Mouse (Mus musculus) kidney, postnatal 25 days (tissue): ENCODE data around the gene Borcs7.

Experiments used
- DNase-seq, 2 experiments: peaks; one replicate each; pipeline ENCODE4 v3.0.0; 2021; ENCODE audit warnings: mixed read lengths in 2 of 2

Borcs7 gene

DNA sequence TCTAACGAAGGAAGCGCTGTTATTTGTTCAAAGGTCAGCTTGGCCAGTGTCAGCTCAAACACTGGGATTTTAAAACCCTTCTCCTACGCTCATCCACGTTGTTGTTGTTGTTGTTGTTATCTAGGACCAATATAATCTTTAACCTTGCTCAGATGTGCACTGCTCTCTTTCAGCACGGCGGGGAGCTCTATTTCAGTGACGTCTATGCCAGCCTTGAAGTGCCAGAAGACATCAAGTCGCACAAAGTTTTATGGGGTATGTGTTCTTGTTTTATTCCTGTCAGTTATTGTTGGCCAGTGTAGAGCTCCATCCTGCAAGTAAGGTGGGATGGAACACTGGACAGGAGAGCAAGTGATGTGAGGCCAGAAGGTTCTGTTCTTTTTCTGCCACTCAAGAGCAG lies 25.3 kb downstream of the Borcs7 start:
- no peak for DNase-seq

DNA sequence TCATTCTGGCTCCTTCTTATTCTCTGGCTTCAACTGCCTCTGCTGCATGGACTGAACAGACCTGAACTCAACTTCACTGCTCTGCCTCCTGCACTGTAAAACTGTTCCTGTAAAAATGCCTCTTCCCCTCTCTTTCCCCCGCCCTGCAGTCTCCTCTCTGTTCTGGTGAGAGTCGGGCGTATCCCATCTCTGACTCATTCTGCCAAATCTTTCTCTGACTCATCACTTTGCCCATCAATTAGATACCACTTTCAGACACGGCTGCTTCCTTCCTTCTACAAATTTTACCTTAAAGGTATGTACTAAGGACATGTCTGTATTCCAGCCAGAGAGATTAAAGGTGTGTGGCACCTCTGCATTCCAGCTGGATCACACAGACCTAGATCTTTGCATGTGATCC lies 28.4 kb downstream of the Borcs7 start:
- no peak for DNase-seq

DNA sequence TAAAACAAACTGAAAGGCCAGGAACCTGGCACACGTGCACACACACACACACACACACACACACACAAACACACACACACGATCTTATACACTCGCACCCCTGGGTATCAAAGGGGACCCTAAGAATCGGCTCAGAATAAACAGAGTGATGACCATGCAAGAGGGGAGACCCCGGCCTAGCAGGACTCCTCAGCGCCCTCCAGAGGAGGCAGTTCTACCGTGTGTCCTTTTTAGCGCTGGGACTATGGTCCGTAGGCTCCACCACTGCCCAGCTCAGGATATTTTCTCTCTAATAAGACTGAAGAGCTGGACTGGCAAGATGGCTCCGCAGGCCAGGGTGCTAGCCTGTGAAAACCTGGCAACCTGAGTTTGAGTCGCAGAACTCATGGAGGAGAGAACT lies 34.7 kb downstream of the Borcs7 start:
- no peak for DNase-seq

DNA sequence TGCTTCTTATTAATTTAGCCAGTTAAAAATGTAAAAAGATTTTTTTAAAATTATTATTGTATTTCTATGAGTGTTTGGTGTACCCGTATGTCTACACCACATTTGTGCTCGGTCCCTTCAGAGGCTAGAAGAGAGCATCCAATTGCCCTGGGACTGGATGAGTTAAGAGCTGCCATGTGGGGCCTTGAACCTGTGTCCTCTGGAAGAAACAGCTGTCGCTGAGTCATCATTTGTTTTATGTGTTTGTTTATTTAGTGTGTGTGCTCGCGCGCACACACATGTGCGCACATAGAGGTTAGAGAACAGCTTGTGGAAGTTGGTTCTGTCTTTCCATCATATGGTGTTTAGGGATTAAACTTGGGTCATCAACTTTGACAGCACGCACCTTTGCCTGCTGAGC lies 36.4 kb downstream of the Borcs7 start:
- DNase-seq: no peak

DNA sequence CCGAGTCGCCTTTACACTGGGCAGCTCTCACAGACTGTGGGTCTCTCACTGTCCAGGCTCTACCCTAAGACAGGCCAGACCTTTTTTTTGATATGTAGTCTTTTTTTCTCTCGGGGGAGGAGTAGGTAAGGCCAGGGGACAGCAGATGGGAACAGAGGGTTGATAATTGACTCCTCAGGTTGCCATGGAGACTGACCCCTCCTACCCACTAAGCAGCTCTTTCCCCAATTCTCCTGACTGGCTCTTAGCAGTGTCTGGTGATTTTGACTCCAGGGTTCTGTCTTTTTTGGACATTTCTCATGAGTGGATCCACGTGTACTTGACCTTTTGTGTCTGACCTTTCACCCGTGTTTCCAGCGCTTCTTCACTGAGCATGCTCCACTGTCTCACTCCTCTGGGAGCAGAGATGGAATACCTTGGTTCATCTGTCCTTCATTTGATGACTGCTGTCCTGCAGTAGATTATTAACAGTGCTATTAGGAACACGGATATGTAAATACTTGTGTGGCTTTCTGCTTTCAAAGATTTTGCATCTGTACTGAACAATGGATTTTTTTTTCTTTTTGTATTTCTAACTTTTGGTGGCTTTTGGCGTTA lies 37.5 kb downstream of the Borcs7 start:
- peak; percentile 65 to 70 for DNase-seq

DNA sequence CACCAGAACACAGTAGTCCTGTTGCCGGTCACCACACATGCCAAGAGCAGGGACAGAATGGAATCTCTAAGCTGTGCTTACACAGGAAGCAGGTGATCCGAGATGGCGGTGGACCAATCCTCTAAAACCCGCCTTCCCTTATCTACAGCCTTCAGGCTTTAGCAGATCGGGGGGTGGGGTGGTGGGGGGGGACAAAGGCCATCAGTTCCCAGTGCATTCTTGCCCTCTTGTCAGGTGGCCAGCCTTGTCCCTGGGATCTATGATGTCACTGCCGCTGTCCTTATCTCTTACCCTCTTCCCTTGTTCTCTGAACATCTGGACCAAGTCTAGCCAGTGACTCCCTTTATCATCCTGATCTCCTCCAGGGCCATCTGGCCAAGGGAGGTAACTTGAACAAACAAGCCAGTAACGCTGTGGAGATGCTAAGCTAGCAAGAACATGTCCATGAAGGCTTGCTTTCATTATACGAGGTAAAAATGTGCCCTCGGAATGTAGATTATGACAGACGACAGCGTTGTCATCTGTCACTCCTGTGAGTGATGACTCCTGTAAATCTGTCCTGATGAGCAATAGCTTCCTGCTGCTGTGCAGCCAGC lies 38.3 kb downstream of the Borcs7 start:
- DNase-seq: no peak

DNA sequence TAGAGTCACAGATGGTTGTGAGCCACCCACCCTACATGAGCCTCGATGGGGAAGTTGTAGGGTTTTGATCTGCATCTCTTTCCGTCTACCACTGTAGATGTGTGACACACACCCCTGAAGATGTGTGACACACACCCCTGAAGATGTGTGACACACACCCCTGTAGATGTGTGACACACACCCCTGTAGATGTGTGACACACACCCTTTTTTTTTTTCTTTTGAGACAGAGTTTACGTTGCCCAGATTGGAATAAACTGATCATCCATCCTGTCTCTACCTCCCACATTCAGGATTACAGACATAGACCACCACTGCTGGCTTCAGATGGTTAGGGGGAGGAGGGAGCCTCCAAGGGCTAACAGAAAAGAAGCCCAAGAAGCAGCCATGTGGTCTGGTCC lies 39.2 kb downstream of the Borcs7 start:
- DNase-seq: no peak

DNA sequence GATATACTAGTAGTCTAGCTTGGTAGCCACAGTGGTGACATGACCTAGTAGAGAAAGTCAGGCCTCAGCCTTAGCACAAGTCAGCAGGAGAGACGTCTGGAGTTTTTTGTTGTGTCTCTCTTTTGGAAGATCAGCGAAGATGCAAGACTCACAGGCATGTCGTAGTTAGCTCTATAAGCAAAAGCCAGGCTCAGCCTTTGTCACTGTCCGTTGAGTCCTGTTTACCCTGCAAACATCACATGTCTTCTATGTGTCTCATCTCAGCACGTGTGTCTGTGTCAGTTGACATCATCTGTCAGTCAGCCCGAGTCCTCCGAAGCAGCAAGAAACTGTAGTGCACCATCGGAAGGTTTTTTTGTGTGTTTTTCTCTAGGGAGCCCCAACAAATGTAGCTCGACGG lies 41.6 kb downstream of the Borcs7 start:
- no peak for DNase-seq

DNA sequence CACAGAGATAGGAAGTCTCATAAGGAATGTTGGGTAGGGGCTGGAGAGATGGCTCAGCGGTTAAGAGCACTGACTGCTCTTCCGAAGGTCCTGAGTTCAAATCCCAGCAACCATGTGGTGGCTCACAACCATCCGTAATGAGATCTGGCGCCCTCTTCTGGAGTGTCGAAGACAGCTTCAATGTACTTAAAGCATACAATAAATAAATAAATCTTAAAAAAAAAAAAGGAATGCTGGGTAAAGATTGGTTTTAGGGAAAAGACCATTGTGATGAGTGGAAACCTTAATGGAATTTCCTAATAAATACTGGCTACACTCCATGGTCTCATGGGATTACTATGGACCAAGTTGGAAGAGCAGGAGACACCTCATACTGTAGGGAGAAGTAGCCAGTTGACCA lies 43.0 kb downstream of the Borcs7 start:
- peak in 1 of 2 experiments; percentile 15 for DNase-seq

DNA sequence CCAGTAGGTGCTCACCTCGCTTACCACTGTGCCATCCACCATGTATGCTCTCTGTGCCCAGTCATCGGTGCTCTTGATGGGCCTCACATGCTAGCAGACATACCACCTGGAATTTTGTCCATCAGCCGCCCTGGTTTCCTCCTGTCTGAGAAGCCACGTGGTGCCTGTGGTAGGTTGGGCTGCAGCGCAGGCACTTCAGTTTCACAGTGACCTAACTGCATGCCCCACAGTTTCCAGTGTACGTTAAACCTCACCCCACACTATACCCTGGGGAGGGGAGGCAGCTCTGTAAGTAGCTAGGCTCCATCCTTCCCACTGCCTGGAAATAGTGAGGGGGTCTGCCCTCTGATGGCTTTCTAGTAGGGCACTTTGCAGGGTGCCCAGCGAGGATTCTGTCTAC lies 43.9 kb downstream of the Borcs7 start:
- DNase-seq: no peak

DNA sequence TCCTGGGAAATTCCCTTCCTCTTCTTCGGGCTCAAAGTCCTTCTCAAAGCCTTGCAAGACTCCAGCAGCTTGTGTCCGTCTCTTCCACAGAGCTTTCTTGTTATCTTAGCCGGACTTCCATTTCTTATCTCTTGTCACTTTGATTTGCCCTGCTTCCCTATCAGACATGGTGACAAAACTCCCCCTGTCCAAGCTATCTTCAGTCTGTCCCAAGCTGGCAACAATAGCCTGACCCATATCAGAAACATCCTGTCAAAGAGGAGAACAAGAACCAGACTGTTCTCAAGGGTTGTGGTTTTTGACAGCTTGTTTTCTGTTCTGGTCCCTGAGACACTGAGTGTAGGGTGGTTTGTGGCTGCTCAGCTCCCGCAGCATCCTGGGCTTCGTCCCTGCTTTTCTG lies 45.5 kb downstream of the Borcs7 start:
- DNase-seq: no peak

DNA sequence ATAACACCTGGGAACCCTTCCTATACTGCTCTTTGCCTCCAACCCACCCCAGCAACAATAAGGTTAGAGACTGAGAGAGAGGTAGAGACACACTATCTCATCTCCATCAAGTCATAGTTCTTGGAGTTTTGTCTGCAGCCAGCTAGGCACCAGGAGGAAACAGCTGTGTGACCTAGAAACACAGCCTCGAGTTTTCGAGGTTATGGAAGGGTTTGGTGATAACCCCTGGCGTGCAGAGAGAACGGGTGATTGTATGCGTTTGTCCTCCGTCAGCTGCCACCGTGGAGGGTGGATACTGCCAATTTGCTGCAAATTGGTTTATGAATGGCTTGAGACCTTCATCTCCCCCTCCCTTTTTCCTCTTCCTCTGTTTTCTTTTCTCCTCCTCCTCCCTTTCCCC lies 47.4 kb downstream of the Borcs7 start:
- DNase-seq: no peak

DNA sequence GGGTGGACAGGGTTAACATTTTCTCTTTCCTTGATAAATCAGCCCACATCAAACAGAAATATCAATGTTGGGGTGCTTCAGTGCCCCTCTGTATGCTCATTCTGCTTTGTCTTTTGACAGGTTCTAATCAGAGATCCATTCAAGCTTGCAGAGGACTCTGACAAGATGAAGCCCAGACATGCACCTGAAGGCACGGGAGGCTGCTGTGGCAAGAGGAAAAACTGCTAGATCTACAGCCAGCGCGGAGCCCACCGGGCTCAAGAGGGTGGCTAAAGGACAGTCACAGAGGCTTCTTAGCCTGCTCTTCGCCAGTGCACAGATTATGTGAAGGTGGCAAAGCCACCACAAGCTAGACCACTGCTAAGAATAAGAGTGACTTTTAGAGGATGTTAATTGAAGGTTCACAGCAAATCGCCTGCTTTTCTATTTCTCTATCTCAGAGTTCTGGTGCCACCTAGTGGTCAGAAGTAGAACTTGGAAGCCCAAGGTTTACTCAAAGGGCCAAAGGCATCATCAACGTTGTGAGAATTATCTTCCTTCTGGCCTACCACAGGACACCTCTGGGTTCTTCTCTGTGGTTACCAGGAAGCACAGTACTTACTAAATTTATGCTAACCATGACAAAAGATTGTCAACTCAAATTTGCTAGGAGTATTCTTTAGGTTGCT lies 50.8 kb downstream of the Borcs7 start:
- DNase-seq: peak; percentile 43 to 84

DNA sequence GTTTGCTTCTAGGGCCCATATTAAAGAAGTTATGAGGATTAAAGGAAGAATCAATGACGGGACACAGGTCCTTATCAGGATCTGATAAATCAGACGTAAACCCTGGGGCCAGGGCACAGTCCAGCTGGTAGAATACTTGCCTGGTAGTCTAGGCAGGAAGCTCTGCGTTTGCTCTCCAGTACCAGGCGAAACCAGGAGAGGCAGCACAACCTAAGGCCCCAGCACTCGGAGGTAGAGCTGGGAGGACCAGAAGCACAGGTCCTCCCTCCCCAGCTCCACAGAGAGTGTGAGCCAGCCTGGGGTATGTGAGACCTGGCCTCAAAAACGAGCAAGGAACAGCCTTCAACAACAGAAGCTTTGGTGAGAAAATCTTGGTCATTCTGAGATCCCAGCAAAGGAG lies 51.9 kb downstream of the Borcs7 start:
- DNase-seq: no peak

DNA sequence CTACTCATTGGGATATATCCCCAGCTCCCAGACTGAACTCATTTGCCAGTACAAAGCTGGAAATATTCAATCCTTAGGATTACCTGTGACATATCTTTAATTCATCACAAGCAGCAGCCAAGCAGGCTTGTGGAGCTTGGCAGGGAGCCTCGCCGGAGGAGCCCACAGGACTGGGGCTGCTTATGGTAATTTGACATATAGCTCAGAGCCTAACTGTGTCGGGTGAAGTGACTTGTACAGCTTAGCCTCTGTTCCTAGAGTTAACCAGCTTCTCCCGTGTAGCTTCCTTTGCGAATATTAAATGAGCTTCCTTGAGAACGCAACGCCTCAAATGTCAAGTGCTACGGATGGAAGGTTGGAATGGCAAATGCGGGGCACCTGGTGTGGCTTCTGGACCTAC lies 55.0 kb downstream of the Borcs7 start:
- no peak for DNase-seq

DNA sequence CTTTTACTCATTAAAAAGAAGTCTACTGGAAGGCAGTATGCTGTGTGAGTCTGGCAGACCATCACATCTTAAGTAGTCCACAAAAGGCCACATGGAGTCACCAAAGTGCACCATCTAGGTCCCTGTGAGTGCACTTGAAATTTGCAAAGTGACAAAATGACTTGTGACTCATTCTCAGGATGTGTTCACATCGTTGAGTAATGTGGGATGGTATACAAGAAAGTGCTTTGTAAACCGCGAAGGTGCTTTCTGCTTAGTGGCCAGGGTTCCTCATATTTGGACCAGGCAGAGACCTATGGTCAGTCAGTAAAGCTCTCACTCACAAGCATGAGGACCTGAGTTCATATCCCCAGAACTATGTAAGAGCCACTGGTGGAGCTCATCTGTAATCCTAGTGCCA lies 58.1 kb downstream of the Borcs7 start:
- no peak for DNase-seq

DNA sequence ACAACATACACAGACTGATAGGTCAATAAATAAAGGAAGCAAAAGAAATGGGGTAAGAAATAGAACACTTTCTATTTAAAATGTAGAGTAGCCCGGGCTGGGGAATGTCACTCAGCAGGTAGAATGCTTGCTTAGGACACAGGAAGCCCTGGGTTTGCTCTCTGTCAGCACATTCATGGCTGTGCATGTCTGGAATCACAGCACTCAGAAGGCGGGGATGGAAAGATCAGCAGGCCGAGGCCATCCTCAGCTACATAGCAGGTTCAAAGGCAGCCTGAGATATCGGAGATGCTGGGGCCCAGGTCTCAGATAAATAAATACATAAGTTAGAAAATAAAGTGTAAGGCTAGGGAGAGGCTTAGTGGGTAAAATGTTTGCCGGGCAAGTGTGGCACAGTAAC lies 62.5 kb downstream of the Borcs7 start:
- no peak for DNase-seq
